Mouse (Mus musculus) kidney, adult 2 months (tissue): ENCODE results near the gene Gpr3.

Source experiments
- CTCF ChIP-seq: fragments of 200-500 bp; conservative IDR thresholded peaks from 2 replicates; pipeline ENCODE4 v1.5.1; 2011; ENCODE audit warnings: low read depth, mild to moderate bottlenecking, control low read depth, low read length, moderate library complexity, mixed read lengths; ENCODE audit not compliant: insufficient read depth, insufficient read length
- POLR2A ChIP-seq: fragments of 200-500 bp; IDR thresholded peaks from one replicate; pipeline ENCODE4 v1.6.1; 2011; ENCODE audit warnings: low read depth, low read length, control low read depth

- TF ChIP-seq CTCF (no peak), POLR2A (no peak)
Measured at GRCm38 (mm10) chr4:133257798-133258408, 45.6 kb upstream of the Gpr3 start.
